Mouse (Mus musculus) kidney, adult 2 months (tissue): ENCODE data around the gene Adam11. TPM values are rescaled to one million over a fixed set of nuclear protein-coding genes. Genes with fewer than 3 reads are reported as not detected.
"Not testable (repeated sequence)": the region's sequence is repeated elsewhere in the genome, so short reads cannot be mapped to it uniquely, and the experiment has no call there.

Experiments
- DNase-seq: peaks from one replicate; pipeline ENCODE4 v3.0.0; 2021
- H3K27ac ChIP-seq: fragments of 200-500 bp; 2 replicates; pipeline ENCODE4 v1.5.1; 2012; ENCODE audit warnings: low read depth, low read length, control low read depth, inconsistent platforms; ENCODE audit not compliant: insufficient read depth
- H3K27me3 ChIP-seq: fragments of 200-500 bp; replicated peaks from 2 replicates; pipeline ENCODE4 v1.6.1; 2012; ENCODE audit warnings: mild to moderate bottlenecking, moderate library complexity, low read length, inconsistent platforms; ENCODE audit not compliant: control insufficient read depth, insufficient read depth
- H3K36me3 ChIP-seq: fragments of 200-500 bp; 2 replicates; pipeline ENCODE4 v1.6.1; 2012; ENCODE audit warnings: mild to moderate bottlenecking, moderate library complexity, low read length, inconsistent platforms; ENCODE audit not compliant: control insufficient read depth, insufficient read depth
- H3K4me1 ChIP-seq: fragments of 200-500 bp; 2 replicates; pipeline ENCODE4 v1.6.1; 2011; ENCODE audit warnings: low read length; ENCODE audit not compliant: control insufficient read depth, insufficient read depth
- H3K4me3 ChIP-seq: fragments of 200-500 bp; 2 replicates; pipeline ENCODE4 v1.5.1; 2011; ENCODE audit warnings: mild to moderate bottlenecking, low read depth, low read length, control low read depth; ENCODE audit not compliant: insufficient read depth
- CTCF ChIP-seq: fragments of 200-500 bp; conservative IDR thresholded peaks from 2 replicates; pipeline ENCODE4 v1.5.1; 2011; ENCODE audit warnings: low read depth, mild to moderate bottlenecking, control low read depth, low read length, moderate library complexity, mixed read lengths; ENCODE audit not compliant: insufficient read depth, insufficient read length
- POLR2A ChIP-seq: fragments of 200-500 bp; IDR thresholded peaks from one replicate; pipeline ENCODE4 v1.6.1; 2011; ENCODE audit warnings: low read depth, low read length, control low read depth
- WGBS: fragments of 180-500 bp; shearing (Covaris S2); methylation state at CpG from one replicate; pipeline ENCODE4 v1.1.7; 2018; 5-methylcytosine and 5-hydroxymethylcytosine counted together
- polyA plus RNA-seq: library from polyadenylated mRNA; depleted of rRNA; stranded (reverse); fragments of >200 nt; gene quantifications from 2 replicates; pipeline ENCODE4 v1.2.3, GENCODE M21; 2012; rRNA removed

The Adam11 gene
- polyA plus RNA-seq = 5.0 and 5.2 TPM in 2 replicates

DNA sequence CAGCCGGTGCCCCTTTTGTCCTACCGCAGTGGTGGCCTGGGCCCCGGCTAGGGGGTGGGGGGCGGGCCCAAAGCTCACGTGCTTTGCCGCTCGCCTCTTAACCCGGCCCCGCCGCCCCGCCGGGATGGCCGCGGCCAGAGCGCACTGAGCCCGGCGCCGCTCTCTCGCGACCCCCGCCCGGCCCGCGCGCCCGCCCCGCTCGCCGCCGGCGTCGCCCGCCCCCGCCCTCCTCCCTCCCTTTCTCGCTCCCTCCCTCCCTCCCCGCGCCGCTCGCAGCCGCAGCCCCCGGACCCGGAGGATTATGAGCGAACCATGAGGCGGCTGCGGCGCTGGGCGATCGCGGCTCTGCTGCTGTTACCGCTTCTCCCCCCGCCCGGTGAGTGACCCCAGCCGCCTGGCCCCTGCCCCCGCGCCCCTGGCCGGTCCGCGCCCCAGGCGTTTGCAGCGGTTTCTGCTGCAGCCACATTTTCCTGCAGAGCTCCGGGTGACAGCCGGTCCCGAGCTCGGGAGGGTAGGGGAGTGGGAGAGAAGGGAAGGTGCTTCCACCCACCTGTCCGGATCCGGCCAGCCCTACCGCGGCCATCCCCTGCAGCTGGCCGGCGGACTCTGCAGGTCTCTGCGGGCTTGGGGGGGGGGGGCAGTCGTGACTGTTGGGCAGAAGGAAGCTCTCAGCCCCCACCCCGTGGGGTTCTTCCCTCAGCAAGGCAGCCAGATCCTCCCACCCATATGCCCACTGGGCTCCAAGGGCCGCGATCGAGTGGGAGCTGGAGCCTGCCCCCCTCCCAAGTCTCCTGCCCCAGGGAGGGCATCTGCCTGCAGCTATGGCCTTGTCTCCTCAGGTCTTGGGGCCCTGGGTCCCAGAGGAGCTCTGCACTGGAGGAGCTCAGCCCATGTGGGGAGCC lies at the start of gene Adam11:
TSS of gene Adam11 (plus strand) at position 131 of the 902 bp plus-strand sequence.
- Histone ChIP-seq H3K4me3 (peak within 1 kb of the TSS; percentile 49), H3K36me3 (no peaks in the 10 kb centered on the region), H3K4me1 (no peaks in the 10 kb centered on the region; the same call in 1 of the 2 replicates), H3K27ac (no peak within 1 kb of the TSS), H3K27me3 (peaks cover 4% of the 10 kb centered on the region; the same call in 1 of the 2 replicates)
- DNase-seq = no peak
- TF ChIP-seq POLR2A = no peak
- no peak for TF ChIP-seq CTCF
- 2% methylated on average over 62 of the region's 76 CpGs for WGBS

DNA sequence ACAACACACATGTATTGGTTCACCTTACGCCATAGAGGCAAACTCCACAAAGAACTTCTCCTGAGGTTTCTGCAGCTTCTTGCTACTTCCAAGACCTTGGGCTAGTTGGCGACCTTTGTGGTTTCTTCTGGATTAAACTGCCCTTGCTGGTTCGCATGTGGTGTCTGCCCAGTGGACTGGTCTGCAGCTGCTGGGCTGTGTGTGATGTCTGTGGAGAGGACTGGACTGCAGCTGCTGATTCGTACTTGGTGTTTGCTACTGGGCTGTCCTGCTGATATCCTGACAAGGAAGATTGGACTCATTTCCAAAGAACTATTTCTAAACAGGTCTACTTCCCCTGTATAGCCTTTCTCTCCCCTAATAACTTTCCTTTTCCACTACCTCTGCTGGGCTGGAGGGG lies 48.8 kb upstream of the Adam11 start:
- no peak overlapping the region for H3K27ac ChIP-seq
- 90% methylated on average over 4 of the region's 4 CpGs for WGBS
- no peaks in the 10 kb centered on the region for H3K36me3 ChIP-seq
- DNase-seq = no peak
- no peaks in the 10 kb centered on the region for H3K27me3 ChIP-seq
- TF ChIP-seq CTCF (no peak), POLR2A (no peak)
- no peak overlapping the region for H3K4me3 ChIP-seq
- H3K4me1 ChIP-seq = no peaks in the 10 kb centered on the region

DNA sequence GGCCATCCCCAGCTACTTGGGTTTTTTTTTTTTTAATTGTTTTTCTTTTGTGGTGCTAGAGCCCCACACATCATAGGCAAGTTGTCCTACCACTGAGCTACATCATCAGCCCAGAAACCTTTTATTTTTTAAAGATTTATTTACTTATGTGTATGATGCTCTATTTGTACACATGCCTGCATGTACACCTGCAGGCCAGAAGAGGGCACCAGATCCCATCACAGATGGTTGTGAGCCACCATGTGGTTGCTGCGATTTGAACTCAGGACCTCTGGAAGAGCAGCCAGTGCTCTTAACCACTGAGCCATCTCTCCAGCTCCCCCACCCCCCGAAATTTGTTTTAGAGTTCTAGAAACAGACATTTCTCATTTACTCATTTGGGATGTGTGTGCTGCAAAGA lies 46.7 kb upstream of the Adam11 start:
- 0 out of 2 replicates have a peak, but pooled peaks have one; percentile 9 for TF ChIP-seq CTCF
- H3K4me3 ChIP-seq, H3K36me3 ChIP-seq, H3K27me3 ChIP-seq, H3K4me1 ChIP-seq, DNase-seq, H3K27ac ChIP-seq: not testable (repeated sequence)
- WGBS = 87% methylated on average over 2 of the region's 2 CpGs

DNA sequence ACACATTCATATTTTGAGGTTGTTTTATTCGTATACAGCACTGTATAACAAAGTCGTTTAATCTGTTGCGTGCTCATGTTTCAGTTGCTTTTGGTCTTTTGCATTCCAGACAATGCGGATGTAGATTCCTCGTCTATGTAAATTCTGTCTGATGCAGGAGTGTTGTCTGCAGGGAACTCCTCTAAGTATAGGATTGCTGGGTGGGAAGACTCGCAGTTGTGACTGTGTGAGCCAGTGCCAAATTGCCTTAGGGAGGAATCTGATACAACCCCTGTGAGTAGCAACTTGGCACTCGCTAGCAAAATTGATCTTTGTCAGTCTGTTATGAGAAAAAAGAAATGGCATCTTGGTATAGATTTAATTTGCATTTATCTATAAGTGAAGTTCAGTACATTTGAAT lies 45.1 kb upstream of the Adam11 start:
- WGBS = 75% methylated on average over 7 of the region's 7 CpGs
- H3K4me1 ChIP-seq = no peaks in the 10 kb centered on the region
- no peak overlapping the region for H3K27ac ChIP-seq
- no peaks in the 10 kb centered on the region for H3K27me3 ChIP-seq
- H3K36me3 ChIP-seq = no peaks in the 10 kb centered on the region
- no peak for DNase-seq
- no peak overlapping the region for H3K4me3 ChIP-seq
- no peak for TF ChIP-seq CTCF
- TF ChIP-seq POLR2A = no peak

DNA sequence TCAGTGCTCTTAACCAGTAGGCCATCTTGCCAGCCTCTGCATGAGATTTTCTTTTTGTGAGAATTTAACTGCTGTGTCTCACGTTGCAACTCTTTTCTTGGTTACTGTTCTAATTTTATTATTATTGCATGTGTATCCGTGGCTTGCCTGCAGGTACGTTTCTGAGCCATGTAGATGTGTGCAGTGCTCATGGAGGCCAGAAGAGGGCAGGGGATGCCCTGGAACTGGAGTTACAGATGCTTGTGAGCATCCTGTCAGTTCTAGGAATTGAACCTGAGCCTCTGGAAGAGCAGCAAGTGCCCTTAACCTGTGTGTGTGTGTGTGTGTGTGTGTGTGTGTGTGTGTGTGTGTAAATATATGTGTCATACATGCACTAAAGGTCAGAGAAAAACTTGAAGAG lies 35.7 kb upstream of the Adam11 start:
- Histone ChIP-seq H3K4me3 (no peak overlapping the region), H3K36me3 (no peaks in the 10 kb centered on the region), H3K27me3 (no peaks in the 10 kb centered on the region), H3K4me1 (no peaks in the 10 kb centered on the region), H3K27ac (no peak overlapping the region)
- TF ChIP-seq CTCF (peak; percentile 49), POLR2A (no peak)
- 36% methylated on average over 3 of the region's 3 CpGs for WGBS
- DNase-seq = no peak

DNA sequence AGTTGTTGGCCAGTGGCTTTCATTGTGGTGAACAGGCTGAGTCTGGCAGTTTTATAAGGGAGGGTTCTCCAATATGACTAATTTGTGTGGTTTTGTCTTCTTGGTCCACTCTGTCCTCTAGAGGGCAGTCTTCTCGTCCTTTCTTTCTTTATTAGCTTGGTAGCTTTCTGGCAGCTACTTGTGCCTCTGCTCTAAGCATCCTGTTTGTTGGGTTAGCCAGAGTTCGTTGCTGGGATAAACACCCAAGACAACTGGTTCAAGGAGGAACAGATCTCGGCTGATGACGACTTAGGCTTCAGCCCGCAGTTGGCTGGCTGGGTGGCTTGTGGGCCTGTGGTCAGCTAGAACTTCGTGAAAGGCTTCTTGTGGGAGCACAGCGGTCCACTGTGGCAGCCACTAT lies 32.6 kb upstream of the Adam11 start:
- H3K27ac ChIP-seq = no peak overlapping the region
- H3K4me3 ChIP-seq = no peak overlapping the region
- whole genome bisulfite sequencing = 36% methylated on average over 7 of the region's 7 CpGs
- no peaks in the 10 kb centered on the region for H3K36me3 ChIP-seq
- TF ChIP-seq POLR2A = no peak
- TF ChIP-seq CTCF = 0 out of 2 replicates have a peak, but pooled peaks have one; percentile 20
- peak; percentile 60 for DNase-seq
- H3K27me3 ChIP-seq = no peaks in the 10 kb centered on the region
- no peaks in the 10 kb centered on the region for H3K4me1 ChIP-seq

DNA sequence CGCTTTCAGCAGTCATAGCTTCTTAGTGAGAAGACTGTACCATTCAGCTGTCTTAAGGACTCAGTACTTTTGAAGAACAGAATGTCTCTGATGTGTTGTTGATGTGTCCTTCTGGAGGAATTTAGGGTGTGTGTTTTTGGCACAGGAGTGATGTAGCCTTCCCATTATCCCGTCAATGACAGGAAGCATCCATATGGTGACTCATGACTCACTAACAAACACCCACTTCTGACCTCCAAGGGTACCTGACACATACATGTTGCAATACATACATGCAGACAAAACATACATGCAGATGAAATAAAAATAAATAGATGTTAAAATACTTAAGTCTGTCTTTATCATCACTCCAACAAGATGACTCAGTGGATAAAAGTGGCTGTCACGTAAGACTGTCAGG lies 31.4 kb upstream of the Adam11 start:
- no peak overlapping the region for H3K4me3 ChIP-seq
- H3K36me3 ChIP-seq = no peaks in the 10 kb centered on the region
- no peaks in the 10 kb centered on the region for H3K4me1 ChIP-seq
- DNase-seq = no peak
- H3K27ac ChIP-seq = no peak overlapping the region
- WGBS = 84% methylated on average over 3 of the region's 3 CpGs
- TF ChIP-seq CTCF = no peak
- TF ChIP-seq POLR2A = no peak
- H3K27me3 ChIP-seq = no peaks in the 10 kb centered on the region
